Mouse (Mus musculus): ENCODE data around the gene Slc22a20. TPM values are rescaled to one million over a fixed set of nuclear protein-coding genes. Genes with fewer than 3 reads are reported as not detected.

The Slc22a20 gene
- polyA plus RNA-seq, 1 experiment, result not detected

- H3K27ac ChIP-seq (ENCODE audit: insufficient read depth, low read length), result peak overlapping the region; percentile 32; the same call in 1 of the 2 replicates
- H3K27me3 ChIP-seq (ENCODE audit: control insufficient read depth, insufficient read depth, low read length), result no peaks in the 10 kb centered on the region
- no peaks in the 10 kb centered on the region; the same call in 1 of the 2 replicates for H3K4me1 ChIP-seq (ENCODE audit: control insufficient read depth, insufficient read depth, low read length)
- no peak overlapping the region for H3K4me3 ChIP-seq (replicated peaks; ENCODE audit: insufficient read depth, low read depth, low read length)
- DNase-seq, result no peak
- TF ChIP-seq CTCF (IDR thresholded peaks at IDR 0.05; ENCODE audit: borderline replicate concordance, insufficient read depth, low read depth, low read length) (no peak), POLR2A (IDR thresholded peaks at IDR 0.05; ENCODE audit: borderline replicate concordance, insufficient read depth, low read length) (no peak)
- 73% methylated on average over 8 of the region's 8 CpGs for WGBS
Observed at GRCm38 (mm10) chr19:5945891-5946290, 40.1 kb downstream of the Slc22a20 start.

- no peak for TF ChIP-seq CTCF (IDR thresholded peaks at IDR 0.05; ENCODE audit: borderline replicate concordance, insufficient read depth, low read depth, low read length)
- no peak for TF ChIP-seq POLR2A (IDR thresholded peaks at IDR 0.05; ENCODE audit: borderline replicate concordance, insufficient read depth, low read length)
- 83% methylated on average over 7 of the region's 7 CpGs for WGBS
- no peak overlapping the region for H3K27ac ChIP-seq (ENCODE audit: insufficient read depth, low read length)
Observed at GRCm38 (mm10) chr19:5945027-5945426, 40.9 kb downstream of the Slc22a20 start.

GRCm38 (mm10) chr19:5944145-5944544, 41.8 kb downstream of the Slc22a20 start:
- H3K4me1 ChIP-seq (ENCODE audit: control insufficient read depth, insufficient read depth, low read length), result peaks cover 14% of the 10 kb centered on the region
- TF ChIP-seq POLR2A (IDR thresholded peaks at IDR 0.05; ENCODE audit: borderline replicate concordance, insufficient read depth, low read length), result no peak
- TF ChIP-seq CTCF (IDR thresholded peaks at IDR 0.05; ENCODE audit: borderline replicate concordance, insufficient read depth, low read depth, low read length), result no peak
- no peak overlapping the region; the same call in 1 of the 2 replicates for H3K27ac ChIP-seq (ENCODE audit: insufficient read depth, low read length)
- WGBS, result 63% methylated on average over 8 of the region's 8 CpGs
- H3K4me3 ChIP-seq (replicated peaks; ENCODE audit: insufficient read depth, low read depth, low read length), result no peak overlapping the region
- no peaks in the 10 kb centered on the region for H3K27me3 ChIP-seq (ENCODE audit: control insufficient read depth, insufficient read depth, low read length)
- DNase-seq, result no peak

More at GRCm38 (mm10) chr19:5945027-5945426, 40.9 kb downstream of the Slc22a20 start:
- DNase-seq, result no peak
- peaks cover 5% of the 10 kb centered on the region for H3K4me1 ChIP-seq (ENCODE audit: control insufficient read depth, insufficient read depth, low read length)
- no peaks in the 10 kb centered on the region for H3K27me3 ChIP-seq (ENCODE audit: control insufficient read depth, insufficient read depth, low read length)
- no peak overlapping the region for H3K4me3 ChIP-seq (replicated peaks; ENCODE audit: insufficient read depth, low read depth, low read length)

- H3K27ac ChIP-seq (ENCODE audit: insufficient read depth, low read length), result no peak overlapping the region
- WGBS, result 90% methylated on average over 15 of the region's 15 CpGs
- peaks cover 14% of the 10 kb centered on the region for H3K4me1 ChIP-seq (ENCODE audit: control insufficient read depth, insufficient read depth, low read length)
- DNase-seq, result no peak
- TF ChIP-seq POLR2A (IDR thresholded peaks at IDR 0.05; ENCODE audit: borderline replicate concordance, insufficient read depth, low read length) (no peak), CTCF (IDR thresholded peaks at IDR 0.05; ENCODE audit: borderline replicate concordance, insufficient read depth, low read depth, low read length) (no peak)
- H3K4me3 ChIP-seq (replicated peaks; ENCODE audit: insufficient read depth, low read depth, low read length), result no peak overlapping the region
- no peaks in the 10 kb centered on the region for H3K27me3 ChIP-seq (ENCODE audit: control insufficient read depth, insufficient read depth, low read length)
Observed at GRCm38 (mm10) chr19:5943404-5943803, 42.5 kb downstream of the Slc22a20 start.

- Histone ChIP-seq H3K4me3 (replicated peaks; ENCODE audit: insufficient read depth, low read depth, low read length) (no peak overlapping the region), H3K27ac (ENCODE audit: insufficient read depth, low read length) (no peak overlapping the region), H3K4me1 (ENCODE audit: control insufficient read depth, insufficient read depth, low read length) (peaks cover 22% of the 10 kb centered on the region), H3K27me3 (ENCODE audit: control insufficient read depth, insufficient read depth, low read length) (no peaks in the 10 kb centered on the region)
- TF ChIP-seq CTCF (IDR thresholded peaks at IDR 0.05; ENCODE audit: borderline replicate concordance, insufficient read depth, low read depth, low read length), result no peak
- TF ChIP-seq POLR2A (IDR thresholded peaks at IDR 0.05; ENCODE audit: borderline replicate concordance, insufficient read depth, low read length), result no peak
- no peak for DNase-seq
- 58% methylated on average over 7 of the region's 7 CpGs for WGBS
Observed at GRCm38 (mm10) chr19:5942581-5942980, 43.4 kb downstream of the Slc22a20 start.

- Histone ChIP-seq H3K27ac (ENCODE audit: insufficient read depth, low read length) (peak overlapping the region; percentile 92), H3K4me3 (replicated peaks; ENCODE audit: insufficient read depth, low read depth, low read length) (no peak overlapping the region), H3K4me1 (ENCODE audit: control insufficient read depth, insufficient read depth, low read length) (peaks cover 28% of the 10 kb centered on the region), H3K27me3 (ENCODE audit: control insufficient read depth, insufficient read depth, low read length) (no peaks in the 10 kb centered on the region)
- no peak for TF ChIP-seq CTCF (IDR thresholded peaks at IDR 0.05; ENCODE audit: borderline replicate concordance, insufficient read depth, low read depth, low read length)
- no peak for TF ChIP-seq POLR2A (IDR thresholded peaks at IDR 0.05; ENCODE audit: borderline replicate concordance, insufficient read depth, low read length)
- WGBS, result 19% methylated on average over 10 of the region's 10 CpGs
- peak; percentile 38 to 54 for DNase-seq
Observed at GRCm38 (mm10) chr19:5940656-5941055, 45.3 kb downstream of the Slc22a20 start.

GRCm38 (mm10) chr19:5940173-5940572, 45.8 kb downstream of the Slc22a20 start:
- 4% methylated on average over 4 of the region's 4 CpGs for WGBS
- no peak overlapping the region for H3K4me3 ChIP-seq (replicated peaks; ENCODE audit: insufficient read depth, low read depth, low read length)
- H3K4me1 ChIP-seq (ENCODE audit: control insufficient read depth, insufficient read depth, low read length), result peaks cover 28% of the 10 kb centered on the region
- peak; percentile 87 to 92 for DNase-seq
- TF ChIP-seq POLR2A (IDR thresholded peaks at IDR 0.05; ENCODE audit: borderline replicate concordance, insufficient read depth, low read length), result 0 out of 2 replicates have a peak, but pooled peaks have one; percentile 18
- no peak for TF ChIP-seq CTCF (IDR thresholded peaks at IDR 0.05; ENCODE audit: borderline replicate concordance, insufficient read depth, low read depth, low read length)
- H3K27me3 ChIP-seq (ENCODE audit: control insufficient read depth, insufficient read depth, low read length), result no peaks in the 10 kb centered on the region
- peak overlapping the region; percentile 92 for H3K27ac ChIP-seq (ENCODE audit: insufficient read depth, low read length)

- no peak for TF ChIP-seq POLR2A (IDR thresholded peaks at IDR 0.05; ENCODE audit: borderline replicate concordance, insufficient read depth, low read length)
- no peak for TF ChIP-seq CTCF (IDR thresholded peaks at IDR 0.05; ENCODE audit: borderline replicate concordance, insufficient read depth, low read depth, low read length)
- H3K27me3 ChIP-seq (ENCODE audit: control insufficient read depth, insufficient read depth, low read length), result no peaks in the 10 kb centered on the region
- DNase-seq, result peak in 1 of 2 experiments; percentile 38
- peak overlapping the region; percentile 65 for H3K27ac ChIP-seq (ENCODE audit: insufficient read depth, low read length)
- peaks cover 28% of the 10 kb centered on the region for H3K4me1 ChIP-seq (ENCODE audit: control insufficient read depth, insufficient read depth, low read length)
- WGBS, result 11% methylated on average over 5 of the region's 5 CpGs
- no peak overlapping the region for H3K4me3 ChIP-seq (replicated peaks; ENCODE audit: insufficient read depth, low read depth, low read length)
Observed at GRCm38 (mm10) chr19:5939715-5940114, 46.2 kb downstream of the Slc22a20 start.
